Mouse (Mus musculus) heart, adult 2 months (tissue): Measurements from ENCODE around the gene Speer4d.
"Not testable (repeated sequence)": the region's sequence is repeated elsewhere in the genome, so short reads cannot be mapped to it uniquely, and the experiment has no call there.

Source experiments
- CTCF ChIP-seq: fragments of 200-600 bp; IDR thresholded peaks from 2 replicates; pipeline ENCODE4 v1.8.1; 2022; ENCODE audit warnings: antibody characterized with exemption, mild to moderate bottlenecking, moderate library complexity
- POLR2A ChIP-seq: fragments of 200-500 bp; IDR thresholded peaks from 2 replicates; pipeline ENCODE4 v1.6.1; 2011; ENCODE audit warnings: mild to moderate bottlenecking, low read depth, low read length, control low read depth; ENCODE audit not compliant: insufficient read depth

- not testable (repeated sequence) for TF ChIP-seq POLR2A, CTCF
Observed at GRCm38 (mm10) chr5:15602424-15602947, 16.4 kb upstream of the Speer4d start.
